Mouse (Mus musculus): ENCODE measurements at regions not wholly inside any gene's neighbourhood (a gene's known extent, or its start where the extent isn't known, plus 50 kb on each side); places are given as distances from the start of the nearest gene placed in this dataset.
"Not testable (repeated sequence)": the region's sequence is repeated elsewhere in the genome, so short reads cannot be mapped to it uniquely, and the experiment has no call there.

- no peak for DNase-seq (ENCODE audit: low spot score in 2 of 2)
Observed at GRCm38 (mm10) chr9:94136444-94136843, 401.4 kb downstream of the 1190002N15Rik start.

DNA sequence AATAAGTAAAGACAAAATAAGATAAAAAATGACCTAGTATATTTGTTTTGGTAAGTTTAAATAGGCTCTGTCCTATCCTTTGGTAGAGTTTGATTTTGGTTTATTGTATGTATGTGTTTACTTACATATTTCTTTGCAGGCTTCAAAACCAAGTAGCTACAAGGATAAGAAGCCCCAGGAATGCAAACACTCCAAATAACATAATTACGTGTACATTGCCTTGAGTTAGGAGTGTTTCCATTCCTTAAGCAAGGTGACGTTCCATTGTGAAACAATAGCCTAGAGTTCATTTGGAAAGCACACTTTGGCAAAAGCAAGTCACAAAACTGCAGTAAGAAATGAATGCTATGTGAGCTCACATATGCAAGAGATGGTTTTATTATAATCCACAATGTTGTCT is 404.2 kb downstream of the 1190002N15Rik start:
- DNase-seq (ENCODE audit: low spot score in 2 of 2): no peak

DNA sequence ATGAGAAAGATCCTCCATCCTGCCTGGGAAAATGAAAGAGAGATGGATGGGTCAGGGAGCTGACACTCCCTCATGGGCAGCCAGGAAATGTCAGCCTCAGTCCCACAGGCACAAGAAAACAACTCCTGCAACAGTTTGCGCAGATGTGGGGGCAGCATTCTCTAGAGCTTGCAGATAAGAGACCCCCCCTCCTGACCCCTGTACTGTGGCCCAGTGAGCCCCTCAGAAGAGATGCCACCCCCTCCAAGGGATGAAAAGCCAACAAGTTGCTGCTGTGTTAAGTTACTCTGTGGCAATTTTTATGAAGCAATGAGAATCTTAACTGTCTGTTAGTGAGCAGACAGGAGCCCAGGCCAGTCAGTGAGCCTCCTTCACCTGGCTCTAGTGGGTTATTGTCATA is 406.5 kb downstream of the 1190002N15Rik start:
- no peak for DNase-seq (ENCODE audit: low spot score in 2 of 2)

DNA sequence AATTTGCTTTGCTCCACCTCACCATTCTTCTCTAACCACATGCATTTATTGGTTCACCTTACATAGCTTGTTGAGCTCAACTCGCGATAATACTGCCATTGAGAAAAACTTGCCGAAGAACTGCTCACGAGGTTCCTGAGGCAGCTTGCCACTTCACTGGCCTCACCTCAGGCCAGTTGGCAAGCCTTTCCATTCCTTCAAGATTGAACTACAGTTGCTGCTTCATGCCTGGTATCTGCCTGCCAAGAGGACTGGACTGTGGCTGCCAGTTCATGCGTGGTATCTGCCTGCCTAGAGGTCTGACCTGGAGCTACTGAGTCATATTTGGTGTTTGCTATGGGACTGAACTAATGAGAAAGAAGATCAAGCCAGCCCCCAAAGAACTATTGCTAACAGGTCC is 420.9 kb downstream of the 1190002N15Rik start:
- peak in 1 of 2 experiments; percentile 13 for DNase-seq (ENCODE audit: low spot score in 2 of 2)

- not testable (repeated sequence) for DNase-seq (ENCODE audit: low spot score in 2 of 2)
Observed at GRCm38 (mm10) chr9:94107701-94108100, 430.2 kb downstream of the 1190002N15Rik start.

- no peak for DNase-seq (ENCODE audit: low spot score in 2 of 2)
Observed at GRCm38 (mm10) chr9:94104669-94105068, 433.2 kb downstream of the 1190002N15Rik start.

DNA sequence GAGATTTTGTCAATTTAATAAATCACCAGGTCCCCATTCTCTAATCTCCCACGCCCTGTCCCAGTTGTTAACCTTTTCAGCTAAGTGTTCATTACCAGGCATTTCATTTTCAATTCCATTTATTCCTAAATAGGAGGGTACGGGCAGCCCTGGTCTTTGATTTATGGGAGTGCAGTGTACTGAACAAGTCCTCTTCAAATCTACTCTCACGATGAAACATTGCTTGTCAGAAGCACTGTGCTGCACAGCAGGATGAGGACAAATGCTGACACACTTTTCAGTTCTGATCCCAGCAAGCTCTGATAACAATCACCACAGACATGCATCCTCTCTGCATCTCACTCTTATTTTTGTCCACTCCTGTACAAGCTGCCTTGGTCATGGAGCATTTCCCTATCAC is 435.9 kb downstream of the 1190002N15Rik start:
- DNase-seq (ENCODE audit: low spot score in 2 of 2): no peak

DNA sequence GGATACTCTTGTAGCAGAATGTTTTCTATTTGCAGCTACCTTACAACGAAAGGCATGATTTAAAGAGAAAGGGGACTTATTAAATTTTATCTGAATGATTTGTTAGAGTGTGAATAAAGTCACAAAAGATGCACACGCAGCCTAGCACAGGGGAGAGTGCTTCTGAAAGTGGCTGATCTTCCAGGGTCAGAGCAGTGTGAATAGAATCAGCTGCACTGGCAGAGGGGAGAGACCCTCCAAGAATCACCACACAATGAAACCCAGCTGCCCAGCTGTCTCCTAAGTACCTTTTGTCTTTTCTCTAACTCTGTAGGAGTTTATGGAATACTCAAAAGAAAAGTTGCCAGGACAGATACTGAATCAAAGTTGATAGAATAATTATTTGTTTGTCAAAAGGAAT is 443.1 kb downstream of the 1190002N15Rik start:
- DNase-seq (ENCODE audit: low spot score in 2 of 2): no peak

- no peak for DNase-seq (ENCODE audit: low spot score in 2 of 2)
Observed at GRCm38 (mm10) chr9:94091658-94092225, 446.1 kb downstream of the 1190002N15Rik start.

DNA sequence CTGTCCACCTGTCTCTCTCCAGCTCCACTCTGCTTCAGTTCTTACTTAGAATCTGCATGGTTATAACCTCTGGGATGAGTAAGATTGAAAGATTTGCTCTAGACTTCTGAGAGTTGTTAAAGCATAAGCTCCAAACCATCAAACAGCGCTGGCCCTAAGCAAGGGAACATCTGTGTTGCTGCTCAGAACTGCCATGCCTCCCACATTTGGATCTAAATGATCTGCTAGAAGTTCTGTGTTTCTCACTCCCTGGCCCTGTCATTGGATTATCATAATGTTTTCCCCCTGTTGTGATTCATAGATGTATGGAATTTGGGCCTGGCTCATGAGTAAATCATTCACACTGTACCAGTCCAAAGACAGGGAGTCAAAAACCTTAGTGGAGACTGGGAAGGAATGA is 448.1 kb downstream of the 1190002N15Rik start:
- DNase-seq (ENCODE audit: low spot score in 2 of 2): no peak

DNA sequence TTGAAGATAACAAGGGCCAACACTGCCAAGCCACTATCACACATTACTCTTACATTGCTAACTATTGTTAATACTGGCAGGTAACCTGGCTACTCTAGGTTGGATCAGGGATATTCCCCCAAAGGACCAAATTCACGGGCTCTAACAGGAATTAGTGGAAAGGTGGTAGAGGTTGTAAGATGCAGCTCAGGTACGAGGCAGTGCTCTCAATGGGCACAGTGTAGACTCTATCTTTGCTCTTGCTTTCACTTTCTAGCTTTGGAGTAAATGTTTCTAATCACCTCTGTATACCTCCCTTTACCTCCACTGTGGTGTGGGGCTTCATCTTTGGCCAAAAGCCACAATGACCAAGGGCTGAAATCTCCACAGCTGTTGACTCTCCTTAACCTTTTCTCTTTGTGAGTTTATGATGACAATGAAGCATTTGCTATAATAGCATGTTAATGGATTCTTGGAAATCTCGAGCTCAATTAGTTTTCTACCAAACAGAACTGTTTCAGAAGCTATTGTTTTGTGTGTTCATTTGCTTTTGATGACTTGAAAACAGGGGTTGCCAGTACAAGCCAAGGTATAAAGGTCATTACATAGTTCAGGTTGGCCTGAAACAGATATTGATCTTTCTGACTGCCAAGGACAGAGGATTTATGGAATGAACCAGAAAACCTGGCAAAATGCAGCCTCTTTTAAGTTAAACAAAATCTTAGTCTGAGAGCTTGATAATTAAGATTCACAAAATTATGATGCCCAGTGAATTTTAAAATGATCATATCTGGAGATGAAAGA is 454.1 kb downstream of the 1190002N15Rik start:
- DNase-seq (ENCODE audit: low spot score in 2 of 2): no peak

GRCm38 (mm10) chr9:94074904-94075303 is 463.0 kb downstream of the 1190002N15Rik start:
- DNase-seq (ENCODE audit: low spot score in 2 of 2): no peak

DNA sequence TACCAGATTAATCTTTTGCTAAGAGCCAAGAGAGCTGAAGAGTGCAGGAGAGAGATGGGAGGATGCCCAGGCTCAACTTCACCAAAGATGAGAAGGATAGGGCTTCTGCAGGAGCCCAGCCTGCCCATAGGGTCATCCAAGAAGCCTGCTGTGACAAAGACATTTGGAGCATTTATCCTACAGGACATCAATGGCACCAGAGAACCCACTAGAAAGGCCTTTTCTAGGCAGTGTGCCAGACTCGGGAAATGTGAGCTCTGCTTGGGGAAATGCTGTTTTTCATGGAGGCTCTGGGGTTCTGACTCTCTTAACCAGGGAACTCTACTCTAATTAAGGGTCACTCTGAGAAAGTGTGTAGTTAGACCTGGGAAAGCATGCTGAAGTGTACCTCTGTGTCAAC is 470.8 kb downstream of the 1190002N15Rik start:
- DNase-seq (ENCODE audit: low spot score in 2 of 2): no peak

- no peak for DNase-seq (ENCODE audit: low spot score in 2 of 2)
Observed at GRCm38 (mm10) chr9:94053229-94053628, 484.7 kb downstream of the 1190002N15Rik start.

DNA sequence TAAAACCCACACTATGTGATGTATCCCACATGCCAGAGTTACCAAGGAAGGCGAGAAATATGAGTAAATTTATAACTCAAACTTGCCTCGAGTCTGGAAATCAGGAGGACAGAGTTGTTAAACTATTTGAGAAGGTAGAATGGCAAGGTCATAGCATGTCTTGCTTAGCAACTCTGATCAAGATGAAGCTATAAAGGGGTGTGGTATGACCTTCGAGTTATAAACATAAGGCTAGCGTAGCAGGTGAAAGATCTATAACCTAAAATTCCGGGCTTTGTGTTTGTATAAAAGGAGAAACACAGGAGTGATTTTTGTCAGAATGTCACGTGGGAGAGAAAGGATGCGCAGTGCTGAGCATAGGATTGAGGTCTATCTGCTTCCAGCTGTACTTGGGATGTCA is 490.0 kb downstream of the 1190002N15Rik start:
- DNase-seq (ENCODE audit: low spot score in 2 of 2): no peak

GRCm38 (mm10) chr9:94045462-94046126 is 492.3 kb downstream of the 1190002N15Rik start:
- no peak for DNase-seq (ENCODE audit: low spot score in 2 of 2)

GRCm38 (mm10) chr9:94023761-94024160 is 514.1 kb downstream of the 1190002N15Rik start:
- no peak for DNase-seq (ENCODE audit: low spot score in 2 of 2)

DNA sequence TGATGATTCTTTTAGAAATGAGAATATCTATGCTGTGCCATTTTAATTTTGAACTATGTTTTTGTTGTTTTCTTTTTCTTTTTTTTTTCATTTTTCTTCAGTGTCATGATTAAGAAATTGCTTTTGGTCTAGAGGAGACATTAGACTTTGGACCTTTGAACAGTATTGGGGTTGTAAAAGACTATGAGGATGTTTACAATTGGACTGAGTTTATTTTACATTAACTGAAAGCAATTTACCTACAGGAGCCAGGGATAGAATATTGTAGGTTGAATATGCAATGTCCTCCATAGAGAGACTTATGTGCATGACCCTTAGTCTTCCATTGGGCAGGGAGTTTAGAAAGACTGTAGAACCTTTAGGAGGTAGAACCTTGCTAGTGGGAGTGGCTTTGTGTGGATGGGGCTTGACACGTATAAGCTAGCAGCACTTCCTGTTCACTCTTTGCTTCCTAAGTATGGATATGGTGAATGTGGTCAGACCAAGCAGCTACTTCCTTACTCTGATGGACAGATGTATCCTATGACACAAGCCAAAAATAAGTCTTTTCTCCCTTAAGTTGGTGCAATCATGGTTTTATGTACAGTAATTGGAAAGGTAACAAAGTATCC is 516.5 kb downstream of the 1190002N15Rik start:
- no peak for DNase-seq (ENCODE audit: low spot score in 2 of 2)

GRCm38 (mm10) chr9:94016747-94017487 is 521.0 kb downstream of the 1190002N15Rik start:
- no peak for DNase-seq (ENCODE audit: low spot score in 2 of 2)

DNA sequence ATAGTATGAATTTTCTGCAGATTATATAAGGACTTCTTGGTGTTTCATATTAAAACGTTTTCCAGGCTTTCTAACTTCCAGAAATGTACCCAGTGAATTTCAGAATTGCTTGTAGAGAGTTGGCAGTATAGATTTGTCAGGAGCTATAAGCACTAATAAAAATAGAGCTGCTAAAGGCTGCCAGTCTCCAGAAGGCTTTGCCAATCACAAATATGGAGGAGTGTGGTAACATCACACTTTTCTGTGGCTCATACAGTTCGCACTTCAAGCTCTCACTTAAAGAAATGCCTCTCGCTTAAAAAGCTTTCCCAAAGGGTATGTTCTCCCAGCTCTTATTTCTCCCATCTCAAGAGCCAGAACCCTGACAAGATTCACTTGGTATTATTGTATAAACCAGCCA is 545.7 kb downstream of the 1190002N15Rik start:
- no peak for DNase-seq (ENCODE audit: low spot score in 2 of 2)

DNA sequence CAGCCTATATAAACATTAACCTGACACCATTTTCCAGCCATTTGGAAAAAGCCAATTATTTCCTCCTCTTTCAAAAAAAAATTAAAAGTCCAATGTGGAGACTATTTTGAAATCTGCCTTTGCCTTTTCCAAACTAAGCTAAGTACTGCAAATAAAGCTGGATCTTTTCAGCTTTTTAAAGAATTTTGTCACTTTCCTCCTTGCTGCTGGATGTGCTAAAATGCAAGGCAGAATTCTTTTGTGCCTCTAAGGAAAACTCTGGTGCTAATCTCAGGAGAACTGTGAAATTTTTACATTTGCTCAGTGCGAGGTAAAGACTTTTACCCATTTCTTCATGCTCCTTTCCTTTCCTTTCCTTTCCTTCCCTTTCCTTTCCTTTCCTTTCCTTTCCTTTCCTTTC is 546.7 kb downstream of the 1190002N15Rik start:
- no peak for DNase-seq (ENCODE audit: low spot score in 2 of 2)

Data from layer of hippocampus, postnatal 10 days (tissue).